Mouse (Mus musculus) brain, adult 2 months (tissue): ENCODE data around the gene Rhbdl2.

Experiments used
- DNase-seq: peaks from one replicate; pipeline ENCODE4 v3.0.0; 2011; ENCODE audit warnings: low read depth, low spot score

The Rhbdl2 gene

DNA sequence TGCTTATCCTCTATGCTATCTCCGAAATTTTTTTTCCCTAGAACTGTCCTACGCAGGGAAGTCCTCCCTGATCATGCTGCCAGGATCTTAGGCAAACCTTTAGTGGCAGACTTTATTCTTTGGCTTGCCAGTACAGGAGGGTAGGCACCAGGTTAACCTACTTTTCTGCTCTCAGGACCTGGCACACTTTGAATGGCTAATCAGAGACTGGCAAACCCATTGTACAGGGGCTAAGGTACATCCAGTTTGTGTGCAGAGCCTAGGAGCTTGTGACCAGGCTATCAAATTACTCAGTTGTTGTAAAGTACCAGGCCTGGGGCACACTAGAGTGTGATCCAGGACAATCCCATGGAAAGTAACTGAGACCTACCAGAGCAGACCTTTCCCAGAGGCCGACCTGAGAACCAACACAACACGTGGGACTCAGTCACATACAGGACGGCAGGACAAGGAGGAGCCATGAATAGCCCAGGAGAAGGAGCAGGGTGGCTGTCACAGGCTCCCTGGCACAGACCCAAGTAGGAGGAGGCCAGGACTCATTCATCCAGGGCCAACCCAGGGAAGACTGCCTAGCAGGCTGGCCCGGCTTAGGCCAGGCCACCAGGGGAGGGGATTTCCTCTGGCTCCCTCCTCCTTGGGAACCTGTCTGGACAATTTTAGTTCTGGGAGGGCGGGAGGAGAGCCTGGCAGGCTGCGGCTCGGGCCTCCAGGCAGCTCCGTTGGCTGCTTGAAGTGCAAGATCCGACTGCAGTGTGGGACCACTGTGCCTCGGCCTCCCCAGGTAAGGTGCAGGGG, at the start of gene Rhbdl2:
Gene Rhbdl2, plus strand, starts transcription at position 684 of the 795 bp plus-strand sequence.
- peak; percentile 73 for DNase-seq

DNA sequence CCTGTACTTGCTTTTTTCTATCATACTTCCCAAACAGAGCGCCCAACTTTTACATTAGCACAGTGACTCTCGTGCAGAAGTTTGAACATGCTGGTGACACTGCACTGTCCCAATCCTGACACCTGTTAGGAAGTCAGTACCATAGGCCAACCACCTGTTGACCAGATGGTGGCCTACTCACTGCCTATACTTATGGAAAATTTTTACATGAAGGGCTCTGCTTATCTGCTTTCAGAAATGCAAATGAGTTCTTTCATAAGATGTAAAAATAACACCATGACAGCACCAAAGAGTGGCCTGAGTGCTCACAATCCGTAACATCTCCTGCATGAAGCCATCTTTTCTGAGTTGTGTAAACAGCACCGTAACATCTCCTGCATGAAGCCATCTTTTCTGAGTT, 49.0 kb upstream of the Rhbdl2 start:
- no peak for DNase-seq

DNA sequence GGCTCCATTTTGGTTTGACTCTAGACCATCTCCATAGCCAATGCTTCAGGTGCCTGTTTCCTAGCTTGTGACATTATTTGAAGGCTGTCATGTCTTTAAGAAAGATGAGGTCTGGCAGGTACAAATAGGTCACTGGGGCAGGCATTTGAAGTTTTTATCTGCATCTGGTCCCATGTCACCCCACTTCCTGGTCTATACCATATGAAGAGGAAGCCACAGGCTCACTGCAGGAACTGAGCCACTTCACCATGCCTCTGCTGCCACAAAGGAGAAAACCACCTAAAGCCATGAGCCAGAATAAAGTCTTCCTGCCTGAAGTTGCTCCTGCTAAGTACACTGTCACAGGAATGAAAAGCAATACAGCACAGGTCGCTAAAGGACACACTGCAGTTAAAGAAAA, 44.8 kb upstream of the Rhbdl2 start:
- no peak for DNase-seq

DNA sequence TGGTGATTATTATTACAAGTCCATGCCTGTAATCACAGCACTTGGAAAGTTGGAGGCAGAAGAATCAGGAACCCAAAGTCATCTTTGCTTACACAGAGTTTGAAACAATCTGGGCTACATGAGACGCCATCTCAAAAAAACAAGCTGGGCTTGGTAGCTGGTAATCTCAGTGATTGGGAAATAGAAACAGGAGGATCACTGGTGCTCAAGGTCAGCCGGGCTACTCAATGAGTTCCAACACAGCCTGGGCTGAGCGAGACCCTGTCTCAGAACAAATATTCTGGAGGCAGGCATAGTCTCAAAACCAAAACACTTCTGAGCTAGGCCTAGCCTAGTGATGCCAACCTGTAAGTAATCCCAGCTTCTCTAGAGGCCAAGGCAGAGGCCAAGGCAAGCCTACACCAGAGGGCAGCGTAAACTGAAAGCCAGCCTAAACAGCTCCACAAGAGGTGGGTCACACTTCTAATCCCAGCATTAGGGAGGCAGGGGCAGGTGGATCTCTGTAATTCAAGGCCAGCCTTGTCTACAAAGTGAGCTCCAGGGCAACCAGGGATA, 42.4 kb upstream of the Rhbdl2 start:
- DNase-seq, result no peak

DNA sequence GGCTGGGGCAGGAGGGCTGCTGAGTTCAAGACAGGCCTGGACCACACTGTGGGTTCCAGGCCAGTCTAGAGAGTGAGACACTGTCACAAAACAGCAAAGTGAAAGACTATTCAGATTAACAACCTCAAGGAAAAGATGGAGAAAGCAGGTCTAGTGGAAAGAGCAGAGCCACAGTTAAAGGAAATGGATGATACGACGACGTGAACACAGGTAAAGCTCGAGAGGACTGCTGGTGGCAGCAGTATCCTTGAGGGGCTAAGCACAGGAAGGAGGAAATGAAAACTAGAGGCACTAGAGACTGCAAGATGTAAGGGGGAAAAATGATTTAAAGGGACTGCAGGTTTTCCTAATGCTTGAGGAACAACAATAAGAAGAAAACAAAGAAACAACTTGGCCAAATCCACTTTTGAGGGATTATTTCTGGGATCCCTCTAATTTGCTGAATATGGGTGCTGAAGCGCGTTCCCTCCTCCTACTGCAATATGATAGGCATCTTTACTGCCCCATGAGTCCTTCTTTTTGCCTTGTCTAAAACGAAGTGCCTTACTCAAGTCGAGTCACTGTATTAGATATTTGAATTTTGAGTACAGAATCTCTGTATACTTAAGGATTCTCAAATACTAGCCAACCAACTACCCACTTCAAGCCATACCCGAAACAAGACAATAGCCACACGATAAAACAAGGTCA, 38.8 kb upstream of the Rhbdl2 start:
- no peak for DNase-seq

DNA sequence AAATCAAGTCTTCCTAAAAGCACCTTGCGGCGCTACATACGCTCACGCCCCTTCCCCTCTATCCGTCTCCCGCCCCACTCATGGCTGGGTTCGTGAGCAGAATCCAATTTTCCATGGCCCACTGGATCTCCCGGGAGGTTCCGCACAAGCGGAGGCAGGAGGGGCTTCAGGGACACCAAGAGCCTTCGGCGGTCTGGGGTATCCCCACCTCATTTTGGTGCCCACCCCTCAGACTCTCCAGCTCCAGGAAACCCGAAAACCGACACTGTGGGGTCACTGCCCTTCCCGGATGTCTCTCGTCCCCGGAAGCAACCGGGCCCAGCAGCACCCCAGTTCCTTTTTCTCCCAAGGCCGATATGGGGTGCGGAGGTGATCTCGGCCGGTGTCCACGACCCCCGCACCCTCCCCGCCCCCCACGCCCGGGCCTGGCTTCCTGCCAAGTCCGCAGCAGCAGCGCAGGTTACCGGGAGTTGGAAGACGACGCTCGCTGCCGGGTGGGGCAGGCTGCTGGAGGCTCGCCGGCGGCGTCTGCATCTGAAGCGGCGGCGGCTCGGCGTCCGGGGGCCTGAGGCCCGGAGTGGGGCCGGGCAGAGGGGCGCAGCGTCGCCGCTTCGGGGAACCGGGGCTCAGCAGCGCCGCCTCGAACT, 38.1 kb upstream of the Rhbdl2 start:
- peak; percentile 24 for DNase-seq

DNA sequence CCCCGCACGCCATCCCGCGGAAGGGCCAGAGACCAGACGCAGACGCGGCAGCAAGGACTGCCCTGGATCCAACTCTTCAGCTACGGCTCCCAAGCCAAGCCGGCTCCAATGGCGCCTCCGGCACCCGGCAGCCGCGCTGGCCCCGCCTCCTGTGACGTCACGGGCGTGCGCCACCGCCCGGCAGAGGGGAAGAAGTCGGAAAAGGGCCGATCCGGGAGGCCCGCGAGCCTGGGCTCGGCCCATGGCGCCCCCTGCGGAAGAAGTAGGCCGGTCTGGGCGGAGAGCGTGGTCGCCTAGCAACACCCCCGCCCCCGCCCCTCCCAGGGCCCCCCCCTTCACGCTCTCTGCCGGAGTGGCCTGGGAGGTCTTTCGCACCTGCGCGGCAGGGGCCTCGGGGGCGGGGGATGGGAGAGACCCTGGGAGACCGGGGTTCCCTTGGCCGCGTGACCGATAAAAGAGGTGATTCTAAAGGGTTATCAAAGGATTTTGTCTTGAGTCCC, 37.5 kb upstream of the Rhbdl2 start, which contains the start of gene Akirin1:
Gene Akirin1, minus strand, starts transcription at position 194 of the 500 bp plus-strand sequence.
- peak; percentile 98 for DNase-seq

DNA sequence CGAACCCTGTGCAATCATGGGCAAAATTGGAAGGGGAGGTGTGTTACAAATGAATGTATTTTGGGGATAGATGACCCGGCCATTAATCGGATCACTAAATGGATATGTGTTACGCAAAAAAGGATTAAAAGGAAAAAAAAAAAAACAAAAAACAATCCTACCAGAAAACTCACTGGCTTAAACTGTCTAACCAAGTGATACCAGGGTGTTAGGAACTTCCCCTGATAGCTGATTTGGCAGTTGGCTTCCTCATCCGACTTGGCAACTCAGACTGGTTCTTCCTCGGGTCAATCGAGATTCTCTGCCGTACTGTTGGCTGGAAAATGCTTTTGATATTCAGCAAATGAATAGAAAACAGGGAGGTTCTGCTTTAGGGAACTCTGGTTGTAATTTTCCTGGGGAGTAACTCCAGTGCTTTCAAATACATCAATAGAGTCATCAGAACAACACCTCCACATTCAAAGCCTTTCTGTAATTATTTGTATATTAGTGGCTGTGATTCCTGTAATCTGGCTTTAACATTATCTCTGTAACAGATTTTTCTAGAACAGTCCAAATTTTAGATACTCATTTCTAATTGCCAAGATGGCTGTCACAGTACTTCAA, 36.9 kb upstream of the Rhbdl2 start:
- DNase-seq, result peak; percentile 76

DNA sequence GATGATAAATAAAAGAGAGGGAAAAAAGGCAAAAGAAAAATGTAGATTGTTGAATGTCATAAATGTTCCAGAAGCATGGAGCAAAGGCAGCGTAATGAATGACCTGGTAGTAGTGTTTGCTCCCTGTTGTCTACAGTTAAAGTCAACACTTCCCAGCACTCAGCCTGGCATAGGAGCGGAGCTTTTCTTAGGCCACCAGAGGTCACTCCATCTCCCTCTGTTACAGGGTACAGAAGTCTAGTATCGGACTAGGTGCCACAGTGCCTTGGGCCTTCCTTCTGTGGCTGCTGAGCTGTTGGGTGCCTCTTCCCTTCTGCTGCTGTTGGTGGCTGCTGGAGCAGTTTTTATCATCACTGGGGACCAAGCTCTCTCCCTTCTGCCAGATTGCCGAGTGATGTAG, 29.4 kb upstream of the Rhbdl2 start:
- peak; percentile 57 for DNase-seq

DNA sequence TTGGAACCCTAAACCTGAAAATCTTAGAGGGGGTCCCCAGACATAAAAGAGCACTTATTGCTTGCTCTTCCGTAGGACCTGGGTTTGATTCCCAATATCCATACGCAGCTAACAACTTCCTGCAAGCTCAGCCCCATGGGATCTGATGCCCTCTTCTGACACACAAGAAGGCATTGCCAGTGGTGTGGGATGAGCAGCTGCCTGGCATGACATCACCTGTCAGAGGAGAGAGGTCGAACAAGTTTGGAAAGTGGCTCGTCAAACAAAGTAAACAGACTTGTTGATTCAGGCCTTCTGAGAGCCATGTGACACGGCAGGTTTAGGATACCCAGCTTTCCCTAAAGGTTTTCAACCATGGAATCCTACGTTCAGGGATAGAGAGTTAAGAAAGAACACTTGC, 22.6 kb upstream of the Rhbdl2 start:
- DNase-seq, result no peak

DNA sequence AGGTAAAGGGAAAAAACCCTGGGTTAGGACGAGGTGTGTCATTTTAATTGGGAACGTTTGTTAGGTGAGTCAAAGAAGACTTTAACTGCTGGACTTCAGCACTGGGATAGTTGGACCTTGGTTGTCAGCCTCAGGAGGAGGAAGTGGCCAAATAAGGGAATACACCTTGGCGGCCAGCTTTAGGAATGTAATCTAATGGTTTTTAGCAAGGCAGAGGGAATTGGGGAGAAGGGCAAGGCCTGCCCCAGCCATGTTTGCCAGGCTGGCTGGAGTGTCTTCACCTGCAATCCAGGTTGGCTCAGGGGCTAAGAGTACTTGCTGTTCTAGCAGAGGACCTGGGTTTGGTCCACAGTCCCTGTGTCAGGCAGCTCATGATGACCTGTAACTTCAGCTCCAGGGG, 19.9 kb upstream of the Rhbdl2 start:
- no peak for DNase-seq

DNA sequence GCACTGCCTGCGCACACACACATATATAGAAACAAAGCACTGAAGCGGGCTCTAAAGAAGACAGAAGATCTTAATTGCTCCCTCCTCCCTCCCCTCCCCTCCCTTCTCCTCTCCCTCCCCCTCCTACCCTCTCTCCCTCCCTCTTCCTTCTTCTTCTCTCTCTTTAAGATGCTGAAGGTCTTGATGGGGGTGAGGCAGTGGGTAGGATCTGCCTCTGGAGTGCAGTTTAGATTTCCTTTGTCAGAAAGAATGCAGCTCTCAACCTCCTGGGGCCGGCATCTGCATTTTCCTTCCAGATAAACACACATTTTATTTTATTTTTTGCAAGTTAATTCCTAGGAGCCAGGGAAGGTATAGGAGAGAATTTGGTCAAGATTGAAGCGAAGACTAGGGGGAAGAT, 19.4 kb upstream of the Rhbdl2 start:
- no peak for DNase-seq

DNA sequence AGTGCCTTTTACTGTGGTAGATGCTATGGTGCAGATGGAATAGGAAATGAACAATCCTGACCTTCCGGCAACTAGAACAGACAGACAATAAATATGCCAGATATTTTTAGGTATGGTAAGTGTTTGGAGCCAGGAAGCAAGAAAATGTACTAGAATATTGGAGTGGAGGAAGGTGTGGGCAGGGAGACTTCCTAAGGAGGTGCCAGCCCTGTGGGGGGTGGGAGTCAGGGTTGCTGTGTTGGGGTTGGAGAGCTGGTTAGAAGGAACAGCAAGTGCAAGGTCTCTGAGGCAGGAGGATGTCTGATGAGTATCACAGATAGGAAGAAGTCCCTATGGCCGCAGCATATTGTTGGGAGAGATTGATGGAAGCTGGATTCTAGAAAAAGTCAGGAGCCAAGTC, 5.0 kb downstream of the Rhbdl2 start:
- peak; percentile 47 for DNase-seq

DNA sequence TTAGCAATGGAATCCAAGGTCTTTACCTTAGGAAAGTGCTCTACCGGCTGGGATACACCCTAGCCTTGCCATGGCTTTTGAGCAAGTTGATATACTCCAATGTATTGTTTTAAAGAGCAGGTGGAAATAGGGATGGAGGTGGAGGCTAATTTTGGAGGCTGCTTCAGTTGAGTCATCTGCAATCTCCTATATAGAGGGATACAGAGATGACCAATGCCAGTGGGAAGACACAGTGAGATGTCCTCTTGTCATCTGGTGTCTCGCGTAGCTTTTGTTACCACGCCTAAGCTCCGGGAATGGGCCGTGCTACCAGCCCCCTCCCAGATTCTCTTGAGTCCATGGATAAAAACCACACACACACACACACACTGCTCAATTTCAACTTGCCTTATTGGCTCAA, 5.5 kb downstream of the Rhbdl2 start:
- DNase-seq, result peak; percentile 70

DNA sequence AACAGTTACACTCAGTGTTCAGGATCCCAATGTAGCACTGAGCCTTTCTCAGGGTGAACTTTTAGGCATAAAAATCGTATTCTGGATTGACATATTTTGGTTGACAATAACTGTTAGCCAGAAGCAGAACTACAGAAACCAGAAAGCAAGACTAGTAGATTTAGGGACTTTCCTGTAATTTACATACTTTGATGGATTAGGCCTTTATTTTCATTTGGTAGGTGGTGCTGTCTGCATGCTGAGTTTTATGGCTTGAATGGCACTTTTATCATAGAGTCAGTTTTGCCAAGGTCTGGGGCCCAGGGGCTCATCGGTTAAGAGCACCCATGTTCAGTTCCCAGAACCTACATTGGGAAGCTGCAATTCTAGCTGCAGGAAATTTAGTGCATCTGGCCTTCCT, 7.4 kb downstream of the Rhbdl2 start:
- DNase-seq, result no peak

DNA sequence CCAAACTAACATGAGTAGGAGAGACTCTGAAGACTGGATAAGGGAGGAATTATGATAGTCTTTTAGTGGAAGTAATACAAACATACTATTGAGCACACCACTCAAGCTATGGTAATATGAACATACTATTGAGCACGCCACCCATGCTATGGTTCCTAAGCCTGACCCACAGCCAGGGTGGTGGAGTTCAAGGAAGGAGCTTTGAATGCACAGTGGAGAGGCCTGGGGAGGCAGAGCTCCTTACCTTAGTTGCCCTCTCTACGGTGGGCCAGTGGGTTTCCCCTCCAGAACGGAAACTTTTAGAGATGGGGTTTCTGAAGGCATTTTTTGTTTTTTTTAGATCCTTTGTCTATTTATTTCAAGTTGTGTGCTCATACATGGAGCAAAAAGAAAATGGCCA, 9.7 kb downstream of the Rhbdl2 start:
- DNase-seq, result no peak

DNA sequence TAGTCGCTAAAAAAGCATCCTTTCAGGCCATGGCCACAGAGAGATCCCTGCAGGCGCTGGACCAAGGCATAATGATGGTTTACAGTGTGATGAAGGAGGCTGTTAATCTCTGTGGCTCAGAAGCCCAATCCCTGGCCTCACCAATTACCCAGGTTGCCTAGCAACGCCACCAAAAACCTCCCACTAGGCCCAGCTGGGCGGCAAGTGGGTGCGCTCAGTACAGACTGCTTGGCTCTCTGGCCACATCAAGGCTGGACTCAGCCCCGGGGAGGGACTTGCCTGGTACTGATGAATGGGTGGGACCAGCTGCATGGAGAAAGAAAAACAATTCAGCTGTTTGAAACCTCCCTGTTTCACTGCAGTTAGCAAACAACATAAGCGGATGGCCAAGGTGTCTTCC, 10.2 kb downstream of the Rhbdl2 start:
- DNase-seq, result peak; percentile 94

DNA sequence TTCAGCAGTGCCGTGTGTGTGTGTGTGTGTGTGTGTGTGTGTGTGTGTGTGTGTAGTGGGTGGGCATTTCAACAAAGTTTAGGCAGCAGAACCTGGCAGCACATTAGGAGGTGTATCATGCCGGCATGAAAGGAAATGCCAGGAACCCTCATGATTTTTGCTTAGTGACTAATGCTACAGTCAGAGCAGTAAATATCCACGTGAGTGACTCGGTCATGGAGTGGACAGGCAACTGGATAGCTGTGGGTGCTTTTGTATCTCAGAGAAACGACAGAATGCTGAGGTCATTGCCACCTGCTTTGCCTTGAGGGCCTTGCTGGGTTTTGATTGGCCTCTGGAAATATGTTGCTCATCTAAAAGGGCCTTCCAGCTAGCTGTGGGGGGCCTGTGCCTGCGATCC, 16.0 kb downstream of the Rhbdl2 start:
- DNase-seq, result peak; percentile 32

DNA sequence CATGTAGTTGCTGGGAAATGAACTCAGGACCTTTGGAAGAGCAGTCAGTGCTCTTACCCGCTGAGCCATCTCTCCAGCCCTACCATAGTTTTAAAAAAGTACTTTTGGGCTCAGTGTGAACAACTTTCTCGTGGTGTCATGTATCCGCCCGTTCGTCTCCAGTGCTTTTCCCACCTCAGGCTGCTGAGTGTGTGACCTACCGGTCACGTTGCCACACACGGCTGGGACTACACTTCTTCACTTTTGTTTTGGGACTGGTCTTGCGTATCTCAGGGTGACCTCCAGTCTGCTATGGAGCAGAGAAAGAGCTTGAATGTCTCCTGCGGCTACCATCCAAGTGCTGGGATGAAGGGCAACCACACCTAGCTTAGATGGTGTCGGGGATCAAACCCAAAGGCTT, 20.6 kb downstream of the Rhbdl2 start:
- DNase-seq, result no peak

DNA sequence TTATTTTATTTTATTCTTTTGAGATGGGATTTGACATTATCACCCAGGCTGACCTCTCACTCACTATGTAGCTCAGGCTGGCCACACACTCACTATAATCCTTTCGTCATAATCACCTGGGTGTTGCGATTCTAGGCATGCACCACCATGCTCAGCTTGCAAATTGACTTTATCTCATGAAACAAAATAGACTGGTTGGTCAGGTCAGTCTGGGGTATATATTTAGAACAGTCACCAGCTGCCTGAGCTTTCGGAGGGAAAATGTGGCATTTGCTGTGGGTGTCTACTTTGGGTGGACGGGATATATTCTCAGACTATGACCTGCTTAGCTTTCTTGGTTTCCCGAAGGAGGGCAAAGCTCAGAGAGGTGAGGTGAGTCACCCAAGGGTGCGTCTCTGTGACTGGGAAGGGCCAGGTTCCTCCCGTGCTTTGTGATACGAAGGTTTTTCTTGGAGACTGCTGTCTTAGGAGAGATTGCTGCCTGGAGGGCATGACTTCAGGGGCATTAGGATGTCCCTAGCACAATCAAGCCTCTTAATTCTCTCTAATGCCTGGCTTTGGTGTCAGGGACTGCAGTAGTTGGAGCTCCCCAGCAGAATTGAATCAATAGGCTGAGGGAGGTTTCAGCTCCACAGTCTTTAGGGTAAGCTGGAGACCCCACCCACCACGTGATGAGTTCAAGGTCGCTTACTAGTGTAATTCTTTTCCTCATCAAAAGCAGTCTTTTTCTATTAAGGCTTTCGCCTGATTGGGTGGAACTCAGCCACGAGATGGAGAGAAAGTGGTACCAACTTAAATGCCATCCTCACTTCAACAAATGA, 23.0 kb downstream of the Rhbdl2 start:
- DNase-seq, result peak; percentile 8

DNA sequence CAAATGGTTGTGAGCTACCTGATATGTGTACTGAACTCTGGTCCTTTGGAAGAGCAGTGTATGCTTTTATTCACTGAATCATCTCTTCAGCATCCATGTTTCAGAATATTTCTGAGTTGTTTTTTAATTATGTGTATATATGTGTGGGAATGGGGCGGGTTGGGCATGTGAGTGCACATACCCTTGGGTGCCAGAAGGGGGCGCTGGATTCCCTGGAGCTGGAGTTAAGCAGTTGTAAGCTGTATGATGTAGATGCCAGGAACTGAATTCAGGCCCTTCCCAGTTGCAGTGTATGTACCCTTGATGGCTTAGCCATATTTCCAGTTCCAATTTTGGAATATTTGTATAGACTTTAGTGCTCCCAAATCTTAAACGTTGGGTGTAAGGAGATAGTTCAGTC, 24.9 kb downstream of the Rhbdl2 start:
- DNase-seq, result no peak
